Mouse (Mus musculus) erythroblast, embryonic 14.5 days (primary cell): Measurements from ENCODE around the gene Zranb1.

Experiments
- GATA1 ChIP-seq: IDR thresholded peaks from 2 replicates; pipeline ENCODE4 v1.6.1; 2012; ENCODE audit warnings: low read length, inconsistent platforms, mixed read lengths
- TAL1 ChIP-seq: IDR thresholded peaks from 3 replicates; pipeline ENCODE4 v1.6.1; 2012; ENCODE audit warnings: low read length, inconsistent platforms, mixed read lengths

DNA sequence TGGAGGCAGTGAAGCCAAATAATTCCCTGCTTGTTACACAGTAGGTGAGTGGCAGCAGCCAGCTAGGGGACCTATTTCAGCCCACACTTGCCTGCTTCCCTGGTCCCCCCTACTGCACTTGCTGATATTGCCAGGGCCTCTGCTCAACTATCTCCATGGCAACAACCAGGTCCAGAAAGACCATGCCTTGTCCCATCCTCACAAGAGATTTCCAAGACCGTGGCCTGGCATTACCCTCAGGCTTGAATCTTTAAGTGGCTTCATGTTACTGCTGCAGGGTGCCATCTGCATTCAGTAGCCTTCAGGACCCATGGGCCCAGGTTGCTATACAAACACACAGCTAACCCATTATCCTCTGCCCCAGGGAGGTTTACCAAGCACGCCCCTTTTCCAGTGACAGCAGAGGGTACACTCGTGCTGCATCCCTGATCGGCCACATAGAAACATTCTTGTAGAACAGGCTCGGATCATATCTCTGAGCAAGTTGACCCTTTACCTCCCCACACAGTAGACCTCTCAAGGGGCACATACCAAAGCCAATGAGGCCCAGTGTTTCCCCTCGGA, 63.8 kb downstream of the Zranb1 start:
- no peak for TF ChIP-seq GATA1
- TF ChIP-seq TAL1 = no peak
